Mouse (Mus musculus) left cerebral cortex, postnatal 10 days (tissue): ENCODE data around the gene Fer. TPM values are rescaled to one million over a fixed set of nuclear protein-coding genes. Genes with fewer than 3 reads are reported as not detected.

ENCODE experiments used
- DNase-seq, 2 experiments: peaks; one replicate each; pipeline ENCODE4 v3.0.0; 2021 to 2022; ENCODE audit warnings: low spot score in 2 of 2, mixed read lengths in 1 of 2; ENCODE audit errors: extremely low spot score in 1 of 2
- intact Hi-C: fragments of 180-260 bp; cut with DNase I; formaldehyde crosslinking; loops from one replicate; pipeline ENCODE4 v1.15.1; 2025
- total RNA-seq, 2 experiments: library from RNA; stranded (reverse); gene quantifications; 2 replicates each; pipeline ENCODE4 v1.2.3; 2021

The Fer gene
- total RNA-seq, 2 experiments from 2014 or later: 32.4 to 33.9 TPM

DNA sequence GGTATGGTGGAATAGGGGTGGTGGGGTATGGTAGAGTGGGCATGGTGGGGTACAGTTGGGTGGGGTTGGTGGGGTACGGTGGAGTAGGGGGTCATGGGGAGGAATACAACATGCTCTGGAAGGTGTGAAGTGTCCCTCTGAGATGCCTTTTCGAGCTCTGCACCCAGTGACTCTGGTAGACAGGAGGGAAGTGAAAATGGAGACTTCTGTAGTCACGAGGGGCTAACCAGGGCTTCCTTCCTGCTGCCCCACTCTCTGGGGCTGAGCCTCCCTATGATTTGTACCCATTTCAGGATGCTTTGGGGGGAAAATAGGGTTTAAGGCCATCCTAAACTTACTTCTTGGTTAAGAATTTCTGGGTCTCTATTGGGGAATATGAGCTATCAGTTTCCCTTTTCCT, 319.7 kb downstream of the Fer start:
- no peak for DNase-seq
- intact Hi-C loops: no loop called here

DNA sequence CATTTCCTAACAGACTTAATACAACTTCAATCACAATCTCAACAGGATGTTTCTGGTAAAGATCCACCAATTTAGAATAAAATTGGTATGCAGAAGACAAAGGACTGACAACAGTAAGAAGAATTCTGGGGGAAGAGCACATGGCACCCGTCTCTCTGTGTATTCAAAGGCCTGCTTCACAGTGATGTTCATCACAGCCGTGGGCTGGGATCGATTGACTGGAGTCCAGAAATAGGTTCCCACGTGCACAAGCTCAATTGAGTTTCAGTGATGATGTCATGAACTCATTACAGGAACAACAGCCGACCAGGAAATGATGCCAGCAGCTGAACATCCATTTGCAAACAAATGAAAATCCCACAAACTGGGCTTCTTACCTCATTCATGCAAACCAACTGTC, 320.3 kb downstream of the Fer start:
- DNase-seq: no peak

More for the DNA sequence above, 320.3 kb downstream of the Fer start:
- intact Hi-C loops: no loop called here

Other genes with a start within 250 kb of the Fer start
- gene A930002H24Rik, start 729 bp downstream of the Fer start, total RNA-seq: not detected